Mouse (Mus musculus) c-Kit-positive CD71-positive TER-119-negative erythroid progenitor cells, embryonic 14.5 days (primary cell): Measurements from ENCODE around the gene Add1.

Experiments
- DNase-seq: peaks from one replicate; pipeline ENCODE4 v3.0.0-alpha.2; 2013; ENCODE audit warnings: low read depth

Gene Add1

GRCm38 (mm10) chr5:34573268-34574221 lies at the start of gene Add1:
Gene Add1, plus strand, starts transcription at chr5:34573664.
- peak; percentile 94 for DNase-seq

- DNase-seq, result no peak
Measured at GRCm38 (mm10) chr5:34523958-34524485, 49.4 kb upstream of the Add1 start.

- DNase-seq, result no peak
Measured at GRCm38 (mm10) chr5:34524511-34524910, 49.0 kb upstream of the Add1 start.

GRCm38 (mm10) chr5:34525663-34526476 lies 47.6 kb upstream of the Add1 start, which contains the start of gene Sh3bp2:
Gene Sh3bp2, plus strand, starts transcription at chr5:34525838.
- peak; percentile 90 for DNase-seq

- DNase-seq, result no peak
Measured at GRCm38 (mm10) chr5:34526477-34526775, 47.0 kb upstream of the Add1 start.

- DNase-seq, result no peak
Measured at GRCm38 (mm10) chr5:34527352-34527751, 46.1 kb upstream of the Add1 start.

- DNase-seq, result no peak
Measured at GRCm38 (mm10) chr5:34528724-34529123, 44.7 kb upstream of the Add1 start.

DNA sequence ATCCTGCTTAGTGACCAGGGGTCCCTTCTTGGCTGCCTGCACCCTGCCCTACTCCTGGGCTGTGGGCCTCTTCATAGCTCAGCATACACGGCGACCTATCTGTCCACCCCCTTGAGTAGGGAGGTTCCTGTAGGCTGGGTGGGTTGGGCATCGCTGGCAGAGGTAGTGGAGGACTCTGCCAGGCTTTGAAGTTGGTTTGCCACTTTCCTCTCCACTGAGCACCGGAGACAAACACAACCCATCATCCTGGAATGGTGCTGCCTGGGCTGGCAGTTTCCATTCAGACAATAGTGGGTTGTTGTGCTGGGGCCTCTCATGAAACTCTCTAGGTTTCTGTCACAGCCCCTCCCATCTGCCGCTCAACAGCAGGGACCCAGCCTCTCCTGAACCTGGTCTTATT lies 43.3 kb upstream of the Add1 start:
- DNase-seq, result no peak

DNA sequence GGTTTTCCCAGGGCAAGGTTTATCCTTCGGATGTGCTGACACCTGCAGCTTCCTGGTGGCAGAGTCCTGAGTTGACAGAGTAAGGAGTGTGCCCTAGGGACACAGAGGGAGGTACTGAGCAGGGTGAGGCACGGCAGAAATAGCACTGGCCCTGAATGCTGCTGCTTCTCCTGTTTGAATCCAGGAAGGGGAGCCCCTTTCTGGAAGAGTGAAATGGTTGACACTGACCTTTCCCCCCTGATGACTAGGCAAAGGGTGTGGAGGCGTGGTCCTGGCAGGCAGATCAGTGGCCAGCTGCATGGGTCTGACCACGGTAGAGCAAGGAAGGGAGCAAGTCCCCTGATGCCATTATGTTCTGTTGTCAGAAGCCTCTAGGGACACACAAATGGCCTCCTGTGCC lies 42.8 kb upstream of the Add1 start:
- DNase-seq, result no peak

- no peak for DNase-seq
Measured at GRCm38 (mm10) chr5:34533066-34533465, 40.4 kb upstream of the Add1 start.

- DNase-seq, result no peak
Measured at GRCm38 (mm10) chr5:34533820-34534219, 39.6 kb upstream of the Add1 start.

DNA sequence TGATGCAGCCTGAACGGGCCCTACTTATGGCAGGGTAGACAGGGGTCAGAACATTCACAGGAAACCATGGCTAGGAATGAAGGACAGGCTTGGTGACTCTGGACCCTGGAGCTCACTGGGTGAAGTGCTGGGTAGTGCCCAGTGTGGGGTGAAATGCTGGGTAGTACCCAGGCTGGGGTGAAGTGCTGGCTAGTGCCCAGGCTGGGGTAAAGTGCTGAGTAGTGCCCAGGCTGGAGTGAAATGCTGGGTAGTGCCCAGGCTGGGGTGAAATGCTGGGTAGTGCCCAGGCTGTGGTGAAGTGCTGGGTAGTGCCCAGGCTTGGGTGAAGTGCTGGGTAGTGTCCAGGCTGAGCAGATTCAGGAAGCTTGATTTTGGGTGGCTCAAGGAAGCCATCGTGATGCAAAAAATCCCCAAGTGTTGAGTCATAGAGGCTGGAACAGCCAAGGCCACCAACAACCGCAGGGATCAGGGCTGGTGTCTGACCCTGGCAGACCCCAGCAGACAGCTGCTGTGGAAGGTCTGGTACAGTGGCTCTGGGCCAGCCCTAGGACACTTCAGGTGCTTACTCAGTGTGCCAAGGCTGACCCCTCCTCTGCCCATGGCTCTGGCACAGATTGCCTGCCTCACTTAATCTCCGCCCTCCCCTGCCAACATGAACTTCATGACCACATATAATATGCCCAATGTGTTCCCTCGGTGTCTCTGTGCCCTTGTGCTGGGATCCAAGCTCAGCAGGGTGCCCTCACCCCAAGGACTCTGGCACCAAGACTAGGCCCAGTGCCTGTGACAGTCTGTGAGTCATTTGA lies 38.5 kb upstream of the Add1 start:
- no peak for DNase-seq

- no peak for DNase-seq
Measured at GRCm38 (mm10) chr5:34535831-34536230, 37.6 kb upstream of the Add1 start.

DNA sequence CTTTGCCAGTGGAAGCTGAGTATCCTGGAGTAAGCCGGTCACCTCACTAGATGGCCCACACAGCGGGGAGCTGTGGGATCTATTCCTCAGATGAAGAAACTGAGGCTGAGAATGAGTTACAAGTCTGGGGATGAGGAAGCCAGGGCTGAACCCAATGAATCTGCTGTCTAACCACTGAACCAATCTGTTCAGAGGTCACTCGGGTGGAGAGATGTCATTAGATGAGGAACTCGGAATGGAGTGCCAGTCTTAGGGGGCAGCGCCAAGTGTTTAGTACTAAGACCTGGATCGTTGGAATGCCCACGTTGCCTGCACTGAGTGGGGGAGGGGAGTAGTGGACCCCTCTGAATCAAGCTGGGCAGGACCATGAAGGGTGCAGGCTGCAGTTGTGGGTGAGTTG lies 35.4 kb upstream of the Add1 start:
- no peak for DNase-seq

DNA sequence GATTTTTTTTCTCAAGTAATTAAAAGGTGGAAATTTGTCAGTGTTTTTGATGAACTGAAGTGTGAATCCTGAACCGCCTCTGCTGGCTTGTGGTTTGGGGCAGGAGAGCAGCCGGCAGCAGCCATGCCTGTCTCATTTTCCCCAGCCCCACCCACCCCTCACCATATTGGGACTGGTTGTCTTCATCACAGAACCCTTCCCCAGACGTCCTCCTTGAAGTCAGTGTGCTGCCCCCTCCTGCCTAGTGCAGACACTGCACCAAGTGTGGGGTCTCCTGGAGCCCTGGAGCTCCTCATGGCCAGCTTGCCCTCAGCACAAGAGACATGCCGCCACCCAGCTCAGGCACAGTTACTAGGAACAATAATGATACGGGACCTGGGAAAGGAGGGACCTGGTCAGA lies 34.9 kb upstream of the Add1 start:
- no peak for DNase-seq

GRCm38 (mm10) chr5:34539121-34539520 lies 34.3 kb upstream of the Add1 start:
- DNase-seq, result no peak

- no peak for DNase-seq
Measured at GRCm38 (mm10) chr5:34542166-34542565, 31.3 kb upstream of the Add1 start.

DNA sequence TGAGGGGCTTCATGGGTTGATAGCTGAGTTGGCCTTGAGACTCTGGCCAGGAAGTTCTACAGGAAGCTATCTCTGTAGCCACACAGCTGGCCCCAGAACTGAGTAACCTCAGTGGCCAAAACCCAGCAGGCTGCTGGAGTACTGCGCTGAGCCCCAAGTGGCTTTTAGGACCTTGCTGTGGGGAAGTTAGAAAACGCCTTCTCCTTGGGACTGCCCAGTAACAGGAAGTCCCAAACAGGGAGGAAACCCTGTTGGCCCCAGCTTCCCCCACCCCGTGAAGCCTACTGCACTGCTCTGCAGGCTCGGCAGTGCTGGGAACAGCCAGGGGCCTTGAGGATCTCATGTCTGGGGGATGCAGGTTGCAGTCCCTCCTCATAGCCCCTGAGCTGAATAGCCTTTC lies 30.4 kb upstream of the Add1 start:
- DNase-seq, result no peak

- no peak for DNase-seq
Measured at GRCm38 (mm10) chr5:34547410-34547809, 26.1 kb upstream of the Add1 start.

GRCm38 (mm10) chr5:34549135-34549482 lies 24.4 kb upstream of the Add1 start:
- DNase-seq, result no peak

DNA sequence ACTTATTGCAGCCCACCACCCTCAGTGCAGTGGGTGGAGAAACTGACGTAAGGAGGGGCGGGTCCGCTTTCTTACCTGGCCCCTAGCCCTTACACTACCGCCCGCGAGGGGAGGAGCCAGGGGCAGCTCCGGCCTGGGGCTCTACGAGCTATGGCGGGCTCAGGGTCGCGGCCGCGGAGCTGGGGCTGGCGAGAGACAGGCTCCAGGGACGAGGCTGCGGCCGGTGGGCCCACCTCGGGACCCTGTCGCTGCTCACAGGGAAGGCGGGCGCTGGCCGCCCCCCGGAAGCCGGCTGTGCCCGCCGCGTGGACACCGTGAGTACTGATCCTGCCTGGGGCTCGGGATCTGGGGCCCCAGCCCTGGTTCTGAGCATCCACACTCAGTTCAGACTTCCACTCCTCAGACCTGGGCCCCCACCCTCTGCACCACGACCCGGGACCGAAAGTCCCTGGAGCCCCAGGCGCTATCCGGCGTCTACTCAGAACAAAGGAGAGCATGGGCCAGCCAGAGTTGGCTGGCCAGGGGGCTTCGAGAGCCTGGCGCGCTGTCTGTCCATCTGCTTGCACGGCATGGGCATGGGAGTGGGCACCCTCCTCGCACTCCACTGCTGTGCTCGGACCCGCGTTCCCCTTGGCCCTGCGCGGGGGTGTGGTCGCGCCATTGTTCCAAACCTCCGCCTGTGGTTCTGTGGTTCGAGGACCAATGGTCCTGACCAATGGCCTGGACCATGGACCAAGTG lies 23.8 kb upstream of the Add1 start:
- DNase-seq, result no peak
